Mouse (Mus musculus) thymus, postnatal 0 days (tissue): Measurements from ENCODE around the gene Grm7. TPM values are rescaled to one million over a fixed set of nuclear protein-coding genes. Genes with fewer than 3 reads are reported as not detected.

Experiments used
- DNase-seq: peaks from one replicate; pipeline ENCODE4 v3.0.0-alpha.2; 2015; ENCODE audit warnings: low spot score
- polyA plus RNA-seq: library from polyadenylated mRNA; unstranded; fragments of >200 nt; fragmentation: Nextera tagmentation; extraction: Ambion mirVana; gene quantifications from 2 replicates; pipeline ENCODE4 v1.2.1, GENCODE M21; 2015

Grm7 gene
- polyA plus RNA-seq, 1 experiment from 2014 or later: 0.04 TPM

- DNase-seq: no peak
Observed at GRCm38 (mm10) chr6:111361681-111362080, 716.3 kb downstream of the Grm7 start.

- no peak for DNase-seq
Observed at GRCm38 (mm10) chr6:111368111-111368510, 722.7 kb downstream of the Grm7 start.

GRCm38 (mm10) chr6:111368551-111368950 is 723.2 kb downstream of the Grm7 start:
- DNase-seq: no peak

- no peak for DNase-seq
Observed at GRCm38 (mm10) chr6:111369013-111369412, 723.6 kb downstream of the Grm7 start.

- DNase-seq: no peak
Observed at GRCm38 (mm10) chr6:111371581-111372349, 726.4 kb downstream of the Grm7 start.

GRCm38 (mm10) chr6:111372626-111373380 is 727.4 kb downstream of the Grm7 start:
- DNase-seq: no peak

- no peak for DNase-seq
Observed at GRCm38 (mm10) chr6:111380710-111381109, 735.3 kb downstream of the Grm7 start.

- DNase-seq: no peak
Observed at GRCm38 (mm10) chr6:111408750-111409149, 763.4 kb downstream of the Grm7 start.

- no peak for DNase-seq
Observed at GRCm38 (mm10) chr6:111424737-111425136, 779.4 kb downstream of the Grm7 start.

GRCm38 (mm10) chr6:111446228-111446627 is 800.8 kb downstream of the Grm7 start:
- no peak for DNase-seq

GRCm38 (mm10) chr6:111447851-111448250 is 802.5 kb downstream of the Grm7 start:
- no peak for DNase-seq

GRCm38 (mm10) chr6:111449054-111449783 is 803.8 kb downstream of the Grm7 start:
- no peak for DNase-seq

GRCm38 (mm10) chr6:111481866-111482265 is 836.5 kb downstream of the Grm7 start:
- no peak for DNase-seq

- no peak for DNase-seq
Observed at GRCm38 (mm10) chr6:111486081-111486480, 840.7 kb downstream of the Grm7 start.

GRCm38 (mm10) chr6:111487556-111487955 is 842.2 kb downstream of the Grm7 start:
- no peak for DNase-seq

- DNase-seq: no peak
Observed at GRCm38 (mm10) chr6:111492166-111492565, 846.8 kb downstream of the Grm7 start.

GRCm38 (mm10) chr6:111499542-111499941 is 854.2 kb downstream of the Grm7 start:
- DNase-seq: no peak

- DNase-seq: no peak
Observed at GRCm38 (mm10) chr6:111510768-111511459, 865.5 kb downstream of the Grm7 start.

- DNase-seq: no peak
Observed at GRCm38 (mm10) chr6:111512359-111512758, 867.0 kb downstream of the Grm7 start.

GRCm38 (mm10) chr6:111521229-111521628 is 875.8 kb downstream of the Grm7 start:
- no peak for DNase-seq

- DNase-seq: no peak
Observed at GRCm38 (mm10) chr6:111522122-111522521, 876.7 kb downstream of the Grm7 start.
